Comparison of ENCODE assay signal across 9 mouse cellular contexts in the genomic region with DNA sequence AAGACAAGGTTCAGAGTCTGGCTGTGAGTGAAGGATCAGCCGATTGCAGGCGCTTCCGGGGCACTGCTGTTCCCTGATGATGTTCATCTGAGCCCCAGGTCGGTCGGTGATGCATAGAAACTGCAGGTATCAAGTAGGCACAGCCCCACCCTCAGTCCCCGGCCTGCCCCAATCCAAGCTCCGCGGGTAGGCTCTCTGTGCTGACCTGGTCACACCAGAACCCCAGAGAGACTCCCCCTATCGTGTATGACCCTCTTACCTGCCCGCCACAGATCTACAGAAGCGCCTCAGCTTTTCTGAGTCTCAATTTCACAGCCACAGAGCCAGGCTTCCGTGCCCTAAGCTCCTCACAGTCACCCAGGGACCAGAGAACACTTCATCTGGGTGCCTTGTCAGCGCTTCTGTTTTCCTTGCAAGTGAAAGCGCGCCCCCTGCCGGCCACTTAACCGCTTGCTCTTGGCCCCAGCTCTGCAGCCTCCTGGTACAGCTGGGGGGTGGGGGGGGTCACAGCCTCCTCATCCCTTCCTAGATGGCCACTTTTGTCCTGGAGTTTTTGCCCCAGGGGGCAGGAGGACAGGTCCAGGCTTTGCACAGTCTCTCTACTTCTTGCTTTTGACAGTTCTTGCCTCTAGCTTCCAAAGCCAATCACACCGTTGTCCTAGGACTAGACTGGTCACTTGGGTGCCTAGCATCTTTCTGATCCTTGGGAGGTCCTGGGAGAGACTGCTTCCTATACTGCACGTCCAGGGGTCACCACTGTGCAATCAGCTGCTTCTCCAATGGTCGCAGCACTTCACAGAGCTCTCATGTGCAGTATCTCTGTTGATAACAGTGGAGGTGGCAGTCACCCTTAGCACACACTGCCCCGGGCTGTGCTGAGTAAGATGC. TPM values are rescaled to one million over a fixed set of nuclear protein-coding genes. Genes with fewer than 3 reads are reported as not detected.
DNase-seq lines count a peak whose midpoint lies in the region; ATAC-seq and TF ChIP-seq lines count a peak whose summit lies in the region.
"Had no signal": no experiment of that assay in that cellular context is flagged by ENCODE, and none has a peak within 500 bp of the region (broad histone marks: within the 10 kb centered on the region; RNA-seq: fewer than 3 reads in every experiment).

No protein-coding gene starts in this region.

- H3K27me3 ChIP-seq in heart, embryonic 11.5 days (ENCODE audit: control insufficient read depth, insufficient read depth, low read length): no peaks in the 10 kb centered on the region; the same call in 1 of the 2 replicates
- H3K27me3 ChIP-seq in liver, embryonic 11.5 days (replicated peaks; ENCODE audit: control insufficient read depth, insufficient read depth, low read length): no peaks in the 10 kb centered on the region
- no peaks in the 10 kb centered on the region for H3K27me3 ChIP-seq in splenic B cell, adult 2 months (ENCODE audit: control insufficient read depth, insufficient read depth, low read length, poor library complexity, severe bottlenecking)
- H3K27me3 ChIP-seq: Patski had no signal

- peak; percentile 56 for ATAC-seq in heart, embryonic 11.5 days (replicated peaks; ENCODE audit: insufficient number of reproducible peaks, low FRiP score, low TSS enrichment)
- 0 out of 2 replicates have a peak, but pooled peaks have one; percentile 41 for ATAC-seq in liver, embryonic 11.5 days (replicated peaks; ENCODE audit: low FRiP score)
- ATAC-seq: Patski had no signal

- H3K27ac ChIP-seq in embryonic fibroblast, embryonic 13.5 days (ENCODE audit: insufficient read depth, low read length): no peak overlapping the region
- H3K27ac ChIP-seq in heart, embryonic 11.5 days (ENCODE audit: low read depth, low read length): no peak overlapping the region
- no peak overlapping the region for H3K27ac ChIP-seq in liver, embryonic 11.5 days (ENCODE audit: low read depth, low read length)

- no peak overlapping the region for H3K4me3 ChIP-seq in embryonic fibroblast, embryonic 13.5 days (ENCODE audit: insufficient read depth, low read length)
- H3K4me3 ChIP-seq in heart, embryonic 11.5 days (ENCODE audit: low read depth, low read length): no peak overlapping the region
- no peak overlapping the region for H3K4me3 ChIP-seq in liver, embryonic 11.5 days (ENCODE audit: low read depth, low read length)

- 0 out of 2 replicates have a peak overlapping the region, but pooled peaks have one; percentile 9 for H3K4me2 ChIP-seq in heart, embryonic 11.5 days
- no peak overlapping the region for H3K4me2 ChIP-seq in liver, embryonic 11.5 days

- H3K36me3 ChIP-seq in heart, embryonic 11.5 days (ENCODE audit: control insufficient read depth, insufficient read depth, low read length): no peaks in the 10 kb centered on the region
- H3K36me3 ChIP-seq in liver, embryonic 11.5 days (ENCODE audit: control insufficient read depth, insufficient read depth, low read length): no peaks in the 10 kb centered on the region
- no peaks in the 10 kb centered on the region for H3K36me3 ChIP-seq in splenic B cell, adult 2 months (ENCODE audit: control insufficient read depth, insufficient read depth, low read length, poor library complexity, severe bottlenecking)

- 25% methylated on average over 21 of the region's 21 CpGs for WGBS in heart, embryonic 11.5 days (ENCODE audit: insufficient replicate concordance)
- 32% methylated on average over 21 of the region's 21 CpGs for WGBS in liver, embryonic 11.5 days

- H3K9me3 ChIP-seq in heart, embryonic 11.5 days (replicated peaks; ENCODE audit: control insufficient read depth, low read length): no peaks in the 10 kb centered on the region
- no peaks in the 10 kb centered on the region for H3K9me3 ChIP-seq in liver, embryonic 11.5 days (ENCODE audit: control insufficient read depth, low read length)

- no peak overlapping the region for H3K9ac ChIP-seq in heart, embryonic 11.5 days (ENCODE audit: low read depth, low read length)
- H3K9ac ChIP-seq in liver, embryonic 11.5 days (ENCODE audit: low read depth, low read length): no peak overlapping the region

- no peak for TF ChIP-seq POLR2A in embryonic fibroblast, embryonic 13.5 days (IDR thresholded peaks at IDR 0.05; ENCODE audit: low read depth, low read length)

- TF ChIP-seq CTCF in embryonic fibroblast, embryonic 13.5 days (IDR thresholded peaks at IDR 0.05; ENCODE audit: borderline replicate concordance, insufficient read depth, low read length): peak; percentile 37; the same call in 1 of the 2 replicates

- peak; percentile 61 for DNase-seq in 416B (ENCODE audit: low read depth)
- DNase-seq in brain, adult 2 months (ENCODE audit: low read depth, low spot score): peak; percentile 96
- peak; percentile 97 for DNase-seq in kidney, postnatal 10 days
- peak; percentile 81 for DNase-seq in liver, embryonic 11.5 days (ENCODE audit: low spot score)
- DNase-seq in neural tube, embryonic 10.5 days (ENCODE audit: extremely low spot score, low spot score): peak; percentile 88
- DNase-seq in splenic B cell, adult 2 months (ENCODE audit: low read depth, low spot score): peak; percentile 85

- peaks cover 4% of the 10 kb centered on the region; the same call in 1 of the 2 replicates for H3K4me1 ChIP-seq in embryonic fibroblast, embryonic 13.5 days (ENCODE audit: control insufficient read depth, insufficient read depth, low read length)
- peaks cover 13% of the 10 kb centered on the region for H3K4me1 ChIP-seq in heart, embryonic 11.5 days (ENCODE audit: control insufficient read depth, insufficient read depth, low read length)
- H3K4me1 ChIP-seq in liver, embryonic 11.5 days (replicated peaks; ENCODE audit: control insufficient read depth, insufficient read depth, low read length): no peaks in the 10 kb centered on the region

RNA-seq across cellular contexts. Expression of a gene that starts 36.9 kb away (rescaled TPM):
- polyA plus RNA-seq in embryonic fibroblast, embryonic 13.5 days (2011; ENCODE audit: insufficient read length, low read depth, missing spikeins): not detected in 2 replicates
- polyA plus RNA-seq in heart, embryonic 11.5 days (2014; fragmentation: Nextera tagmentation; extraction: Ambion mirVana): not detected in 2 replicates
- polyA plus RNA-seq in liver, embryonic 11.5 days (2014; fragmentation: Nextera tagmentation; extraction: Ambion mirVana): not detected in 2 replicates

RNA-seq across cellular contexts. Expression of a gene that starts 48.5 kb away (rescaled TPM):
- polyA plus RNA-seq in embryonic fibroblast, embryonic 13.5 days (2011; ENCODE audit: insufficient read length, low read depth, missing spikeins): not detected in 2 replicates
- polyA plus RNA-seq in heart, embryonic 11.5 days (2014; fragmentation: Nextera tagmentation; extraction: Ambion mirVana): not detected in 2 replicates
- not detected in 2 replicates for polyA plus RNA-seq in liver, embryonic 11.5 days (2014; fragmentation: Nextera tagmentation; extraction: Ambion mirVana)

RNA-seq across cellular contexts. Expression of a gene that starts 54.8 kb away (rescaled TPM):
- not detected in 2 replicates for polyA plus RNA-seq in embryonic fibroblast, embryonic 13.5 days (2011; ENCODE audit: insufficient read length, low read depth, missing spikeins)
- polyA plus RNA-seq in heart, embryonic 11.5 days (2014; fragmentation: Nextera tagmentation; extraction: Ambion mirVana): not detected in 2 replicates
- not detected in 2 replicates for polyA plus RNA-seq in liver, embryonic 11.5 days (2014; fragmentation: Nextera tagmentation; extraction: Ambion mirVana)
